Mouse (Mus musculus) limb, embryonic 14.5 days (tissue): ENCODE results near the gene Lrrc8c. TPM values are rescaled to one million over a fixed set of nuclear protein-coding genes. Genes with fewer than 3 reads are reported as not detected.

ENCODE experiments used
- ATAC-seq: fragments of 200-750 bp; cut with Nextera tagmentation; 2 replicates; pipeline ENCODE4 v1.8.0; 2017; ENCODE audit warnings: low read depth, moderate number of reproducible peaks, moderate TSS enrichment; ENCODE audit not compliant: low FRiP score
- DNase-seq: peaks from one replicate; pipeline ENCODE4 v3.0.0-alpha.2; 2015; ENCODE audit warnings: low spot score
- H3K27ac ChIP-seq: fragments of 300-500 bp; sonication (generic); replicated peaks from 2 replicates; pipeline ENCODE4 v1.5.1; 2014; ENCODE audit warnings: low read depth, mild to moderate bottlenecking, low read length, moderate library complexity, mixed read lengths
- H3K27me3 ChIP-seq: fragments of 300-500 bp; sonication (generic); 2 replicates; pipeline ENCODE4 v1.6.1; 2014; ENCODE audit warnings: low read length, mixed read lengths; ENCODE audit not compliant: control insufficient read depth, insufficient read depth
- H3K36me3 ChIP-seq: fragments of 300-500 bp; sonication (generic); 2 replicates; pipeline ENCODE4 v1.6.1; 2014; ENCODE audit warnings: mild to moderate bottlenecking, low read length, moderate library complexity, mixed read lengths; ENCODE audit not compliant: control insufficient read depth, insufficient read depth
- H3K4me1 ChIP-seq: fragments of 300-500 bp; sonication (generic); 2 replicates; pipeline ENCODE4 v1.6.1; 2014; ENCODE audit warnings: antibody characterized with exemption, low read length, mixed read lengths; ENCODE audit not compliant: control insufficient read depth, insufficient read depth
- H3K4me2 ChIP-seq: fragments of 300-500 bp; sonication (generic); replicated peaks from 2 replicates; pipeline ENCODE4 v1.6.1; 2014; ENCODE audit warnings: low read depth, mild to moderate bottlenecking, low read length, moderate library complexity; ENCODE audit not compliant: severe bottlenecking
- H3K4me3 ChIP-seq: fragments of 300-500 bp; sonication (generic); replicated peaks from 2 replicates; pipeline ENCODE4 v1.5.1; 2014; ENCODE audit warnings: low read length
- H3K9ac ChIP-seq: fragments of 300-500 bp; sonication (generic); 2 replicates; pipeline ENCODE4 v1.6.1; 2014; ENCODE audit warnings: mild to moderate bottlenecking, low read depth, low read length, moderate library complexity; ENCODE audit not compliant: severe bottlenecking
- H3K9me3 ChIP-seq: fragments of 300-500 bp; sonication (generic); 2 replicates; pipeline ENCODE4 v1.6.1; 2016; ENCODE audit warnings: low read length; ENCODE audit not compliant: control insufficient read depth
- POLR2A ChIP-seq: fragments of 200-500 bp; IDR thresholded peaks from 2 replicates; pipeline ENCODE4 v1.8.0; 2012; ENCODE audit warnings: inconsistent platforms, mild to moderate bottlenecking, moderate library complexity, borderline replicate concordance; ENCODE audit not compliant: insufficient read depth, insufficient read length; ENCODE audit errors: extremely low read depth
- WGBS: fragments of 180-500 bp; shearing (Covaris S2); extraction: QIAGEN DNeasy Blood & Tissue Kit; methylation state at CpG from one replicate; pipeline ENCODE4 v1.1.7; 2014; 5-methylcytosine and 5-hydroxymethylcytosine counted together
- polyA plus RNA-seq, 2 experiments: library from polyadenylated mRNA; depleted of rRNA in 1 of 2; stranded (reverse) in 1 of 2; unstranded in 1 of 2; fragments of >200 nt; fragmentation: Nextera tagmentation in 1 of 2; extraction: Ambion mirVana in 1 of 2; gene quantifications; 2 replicates each; pipeline versions ENCODE4 v1.2.1 to v1.2.3; 2012 to 2014

The Lrrc8c gene
- polyA plus RNA-seq, 2 experiments, result 13.0 to 19.7 TPM

GRCm38 (mm10) chr5:105501136-105501535, 18.1 kb upstream of the Lrrc8c start:
- ATAC-seq (no peak), DNase-seq (no peak)
- no peak for TF ChIP-seq POLR2A
- no peaks in the 10 kb centered on the region for H3K27me3 ChIP-seq
- no peaks in the 10 kb centered on the region for H3K36me3 ChIP-seq
- H3K9ac ChIP-seq, result no peak overlapping the region
- no peak overlapping the region for H3K27ac ChIP-seq
- WGBS, result 81% methylated on average over 3 of the region's 3 CpGs
- no peak overlapping the region for H3K4me2 ChIP-seq
- no peak overlapping the region for H3K4me3 ChIP-seq
- H3K9me3 ChIP-seq, result no peaks in the 10 kb centered on the region
- H3K4me1 ChIP-seq, result peaks cover 17% of the 10 kb centered on the region; the same call in 1 of the 2 replicates

GRCm38 (mm10) chr5:105508813-105509212, 10.4 kb upstream of the Lrrc8c start:
- H3K4me1 ChIP-seq, result no peaks in the 10 kb centered on the region
- no peaks in the 10 kb centered on the region for H3K36me3 ChIP-seq
- no peak overlapping the region for H3K27ac ChIP-seq
- no peak overlapping the region for H3K9ac ChIP-seq
- ATAC-seq, result no peak
- no peaks in the 10 kb centered on the region for H3K9me3 ChIP-seq
- no peak for DNase-seq
- H3K4me3 ChIP-seq, result no peak overlapping the region
- no peak overlapping the region for H3K4me2 ChIP-seq
- WGBS, result 92% methylated on average over 6 of the region's 6 CpGs
- no peaks in the 10 kb centered on the region for H3K27me3 ChIP-seq
- TF ChIP-seq POLR2A, result no peak

GRCm38 (mm10) chr5:105512297-105512696, 6.9 kb upstream of the Lrrc8c start:
- Histone ChIP-seq H3K27ac (no peak overlapping the region), H3K9ac (no peak overlapping the region), H3K36me3 (no peaks in the 10 kb centered on the region), H3K9me3 (no peaks in the 10 kb centered on the region), H3K27me3 (no peaks in the 10 kb centered on the region), H3K4me2 (no peak overlapping the region), H3K4me1 (no peaks in the 10 kb centered on the region), H3K4me3 (no peak overlapping the region)
- ATAC-seq, result no peak
- 61% methylated on average over 4 of the region's 4 CpGs for WGBS
- TF ChIP-seq POLR2A, result no peak
- no peak for DNase-seq

GRCm38 (mm10) chr5:105515532-105515931, 3.7 kb upstream of the Lrrc8c start:
- Histone ChIP-seq H3K4me1 (peaks cover 8% of the 10 kb centered on the region; the same call in 1 of the 2 replicates), H3K27ac (no peak overlapping the region), H3K4me3 (no peak overlapping the region), H3K36me3 (no peaks in the 10 kb centered on the region), H3K9ac (no peak overlapping the region), H3K4me2 (no peak overlapping the region), H3K27me3 (no peaks in the 10 kb centered on the region), H3K9me3 (no peaks in the 10 kb centered on the region)
- TF ChIP-seq POLR2A, result no peak
- no peak for DNase-seq
- 45% methylated on average over 6 of the region's 6 CpGs for WGBS
- ATAC-seq, result no peak

- WGBS, result 44% methylated on average over 3 of the region's 3 CpGs
These were observed 2.9 kb upstream of the Lrrc8c start for GRCm38 (mm10) chr5:105516290-105516689.

More at GRCm38 (mm10) chr5:105516290-105516689, 2.9 kb upstream of the Lrrc8c start:
- no peak overlapping the region for H3K9ac ChIP-seq
- DNase-seq (no peak), ATAC-seq (no peak)
- H3K27me3 ChIP-seq, result no peaks in the 10 kb centered on the region
- no peak for TF ChIP-seq POLR2A
- no peaks in the 10 kb centered on the region for H3K9me3 ChIP-seq
- peaks cover 11% of the 10 kb centered on the region; the same call in 1 of the 2 replicates for H3K4me1 ChIP-seq
- H3K27ac ChIP-seq, result no peak overlapping the region
- H3K36me3 ChIP-seq, result no peaks in the 10 kb centered on the region
- H3K4me3 ChIP-seq, result no peak overlapping the region
- no peak overlapping the region for H3K4me2 ChIP-seq
